Mouse (Mus musculus) cerebellum, adult 2 months (tissue): Measurements from ENCODE around the gene Esm1. TPM values are rescaled to one million over a fixed set of nuclear protein-coding genes. Genes with fewer than 3 reads are reported as not detected.

ENCODE experiments used
- DNase-seq, 2 experiments: peaks; one replicate each; pipeline ENCODE4 v3.0.0; 2021
- H3K27ac ChIP-seq: fragments of 200-500 bp; 2 replicates; pipeline ENCODE4 v1.5.1; 2012; ENCODE audit warnings: low read length, control low read depth, inconsistent platforms; ENCODE audit not compliant: insufficient read depth
- H3K27me3 ChIP-seq: fragments of 200-500 bp; 2 replicates; pipeline ENCODE4 v1.6.1; 2012; ENCODE audit warnings: inconsistent platforms, mild to moderate bottlenecking, low read length, moderate library complexity; ENCODE audit not compliant: control insufficient read depth, insufficient read depth
- H3K4me1 ChIP-seq: fragments of 200-500 bp; 2 replicates; pipeline ENCODE4 v1.6.1; 2011; ENCODE audit warnings: low read length; ENCODE audit not compliant: control insufficient read depth, insufficient read depth
- H3K4me3 ChIP-seq: fragments of 200-500 bp; replicated peaks from 2 replicates; pipeline ENCODE3; 2011; ENCODE audit warnings: mild to moderate bottlenecking, low read depth, low read length, control low read depth; ENCODE audit not compliant: insufficient read depth
- CTCF ChIP-seq: fragments of 200-500 bp; IDR thresholded peaks from 2 replicates; pipeline ENCODE4 v1.5.1; 2011; ENCODE audit warnings: low read depth, mild to moderate bottlenecking, control low read depth, low read length, moderate library complexity, borderline replicate concordance; ENCODE audit not compliant: insufficient read depth
- POLR2A ChIP-seq: fragments of 200-500 bp; IDR thresholded peaks from 2 replicates; pipeline ENCODE4 v1.6.1; 2011; ENCODE audit warnings: low read length, control low read depth, borderline replicate concordance; ENCODE audit not compliant: insufficient read depth
- WGBS: fragments of 180-500 bp; shearing (Covaris S2); methylation state at CpG from one replicate; pipeline ENCODE4 v1.1.7; 2018; 5-methylcytosine and 5-hydroxymethylcytosine counted together
- polyA plus RNA-seq: library from polyadenylated mRNA; depleted of rRNA; stranded (reverse); fragments of >200 nt; gene quantifications from 2 replicates; pipeline ENCODE4 v1.2.3, GENCODE M21; 2012

The Esm1 gene
- polyA plus RNA-seq, 1 experiment, result 0.07 TPM

DNA sequence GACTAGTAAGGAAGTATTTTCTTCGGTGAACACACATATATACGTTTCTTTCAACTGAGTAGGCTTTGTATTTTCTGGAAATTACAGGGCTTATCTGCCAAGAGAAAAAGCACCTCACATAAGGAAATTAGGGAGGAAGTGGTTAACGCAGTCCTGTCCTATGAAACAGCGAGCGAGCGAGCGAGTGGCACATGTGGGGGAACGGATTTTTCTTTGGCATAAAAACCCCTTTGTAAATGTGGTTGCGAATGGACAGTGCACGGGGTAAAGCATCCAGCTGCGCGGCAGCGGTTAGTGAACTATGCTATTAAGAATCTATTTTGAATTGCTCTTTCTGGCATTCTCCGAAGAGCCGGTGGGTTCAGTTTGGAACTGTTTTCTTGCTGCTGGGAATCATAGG is 1.9 kb downstream of the Esm1 start:
- WGBS, result 69% methylated on average over 15 of the region's 15 CpGs
- no peaks in the 10 kb centered on the region for H3K27me3 ChIP-seq

DNA sequence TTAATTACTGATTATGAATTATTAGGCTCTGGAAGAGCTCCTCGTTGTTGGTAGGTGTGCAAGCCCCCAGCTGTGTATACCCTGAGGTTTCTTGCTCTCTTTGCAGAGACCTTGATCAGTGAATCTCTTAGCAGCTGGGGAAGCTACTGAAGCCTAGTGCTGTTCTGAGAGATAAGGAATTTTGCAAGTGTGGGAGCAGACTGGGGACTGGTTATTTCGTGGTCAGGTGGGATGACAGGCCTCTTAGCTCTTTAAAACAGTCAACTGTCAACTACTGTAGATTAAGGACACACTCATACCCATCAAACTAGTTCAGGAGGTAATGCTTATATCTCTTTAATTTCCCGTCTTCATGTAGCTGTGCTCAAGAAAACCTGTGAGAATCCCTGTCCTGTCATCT is 2.9 kb downstream of the Esm1 start:
- 72% methylated on average over 3 of the region's 3 CpGs for WGBS
- DNase-seq, result no peak
- H3K4me3 ChIP-seq, result no peak overlapping the region
- H3K27me3 ChIP-seq, result no peaks in the 10 kb centered on the region
- TF ChIP-seq CTCF, result no peak
- no peak for TF ChIP-seq POLR2A
- H3K27ac ChIP-seq, result no peak overlapping the region
- H3K4me1 ChIP-seq, result no peaks in the 10 kb centered on the region

More for the DNA sequence above, 1.9 kb downstream of the Esm1 start:
- H3K27ac ChIP-seq, result no peak overlapping the region
- H3K4me1 ChIP-seq, result no peaks in the 10 kb centered on the region
- no peak overlapping the region for H3K4me3 ChIP-seq
- no peak for DNase-seq
- TF ChIP-seq CTCF (no peak), POLR2A (no peak)

DNA sequence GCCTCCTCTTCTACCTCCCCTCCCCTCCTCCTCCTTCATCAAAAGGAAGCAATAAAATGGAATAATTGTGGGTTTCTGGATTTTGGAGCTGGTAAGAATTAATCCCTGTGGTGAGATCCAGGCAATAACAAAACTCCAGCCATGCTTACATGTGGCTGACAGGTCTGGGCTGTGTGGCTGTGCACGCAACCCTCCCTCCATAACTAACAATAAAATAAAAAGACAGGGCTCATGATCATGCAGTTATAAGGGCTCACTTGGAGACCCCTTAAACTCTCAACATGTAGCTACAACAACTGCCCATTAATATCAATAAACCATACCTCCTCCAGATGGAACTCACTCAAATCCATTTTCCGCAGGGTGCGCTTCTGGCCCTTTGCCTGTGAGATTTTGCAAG is 4.4 kb downstream of the Esm1 start:
- TF ChIP-seq POLR2A (no peak), CTCF (no peak)
- Histone ChIP-seq H3K4me1 (no peaks in the 10 kb centered on the region), H3K27ac (no peak overlapping the region), H3K27me3 (no peaks in the 10 kb centered on the region), H3K4me3 (no peak overlapping the region)
- no peak for DNase-seq
- 94% methylated on average over 3 of the region's 3 CpGs for WGBS

DNA sequence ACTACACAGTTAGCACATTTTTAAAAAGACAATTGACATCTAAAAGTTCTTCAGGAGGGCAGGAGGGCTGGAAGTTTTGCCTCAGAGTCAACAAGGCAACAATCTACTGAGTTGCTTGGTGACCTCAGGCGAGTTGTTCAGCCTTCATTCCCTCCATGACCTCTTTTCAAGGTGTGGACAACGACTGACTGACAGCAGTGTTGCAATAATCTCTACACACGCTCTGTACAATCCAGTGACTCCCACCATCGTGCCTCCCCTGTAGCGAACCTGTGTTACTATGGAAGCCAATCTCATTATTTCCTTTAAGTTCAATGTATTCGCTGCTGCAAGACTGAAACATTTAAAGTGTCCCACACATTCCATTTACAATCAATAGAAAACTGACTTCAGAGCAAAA is 12.4 kb downstream of the Esm1 start:
- TF ChIP-seq CTCF, result no peak
- TF ChIP-seq POLR2A, result no peak
- 78% methylated on average over 6 of the region's 6 CpGs for WGBS
- no peak for DNase-seq
- no peak overlapping the region for H3K4me3 ChIP-seq
- H3K27ac ChIP-seq, result no peak overlapping the region
- no peaks in the 10 kb centered on the region for H3K27me3 ChIP-seq
- no peaks in the 10 kb centered on the region; the same call in 1 of the 2 replicates for H3K4me1 ChIP-seq

DNA sequence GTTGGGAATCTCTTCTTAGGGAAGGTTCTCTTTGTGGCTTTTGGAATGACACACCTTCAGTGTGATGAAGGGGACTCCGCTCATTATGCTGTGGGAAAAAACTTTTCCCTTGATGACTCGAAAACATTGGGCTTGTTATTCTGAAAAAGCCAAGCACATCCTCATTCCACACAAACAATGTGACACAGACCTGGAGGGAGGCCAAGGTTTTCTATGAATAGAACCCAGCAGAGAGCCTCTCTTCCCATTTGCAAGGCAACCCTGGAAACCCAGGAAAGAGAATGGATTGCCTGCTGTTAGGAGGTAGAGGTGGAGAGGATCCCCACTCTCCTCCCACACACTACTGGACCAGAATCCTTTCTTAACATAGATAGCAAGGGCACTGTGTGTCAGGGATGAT is 14.6 kb downstream of the Esm1 start:
- H3K4me3 ChIP-seq, result no peak overlapping the region
- H3K27ac ChIP-seq, result no peak overlapping the region
- no peaks in the 10 kb centered on the region for H3K27me3 ChIP-seq
- TF ChIP-seq CTCF (no peak), POLR2A (no peak)
- no peaks in the 10 kb centered on the region; the same call in 1 of the 2 replicates for H3K4me1 ChIP-seq
- WGBS, result 13% methylated on average over 2 of the region's 2 CpGs
- DNase-seq, result peak in 1 of 2 experiments; percentile 23

DNA sequence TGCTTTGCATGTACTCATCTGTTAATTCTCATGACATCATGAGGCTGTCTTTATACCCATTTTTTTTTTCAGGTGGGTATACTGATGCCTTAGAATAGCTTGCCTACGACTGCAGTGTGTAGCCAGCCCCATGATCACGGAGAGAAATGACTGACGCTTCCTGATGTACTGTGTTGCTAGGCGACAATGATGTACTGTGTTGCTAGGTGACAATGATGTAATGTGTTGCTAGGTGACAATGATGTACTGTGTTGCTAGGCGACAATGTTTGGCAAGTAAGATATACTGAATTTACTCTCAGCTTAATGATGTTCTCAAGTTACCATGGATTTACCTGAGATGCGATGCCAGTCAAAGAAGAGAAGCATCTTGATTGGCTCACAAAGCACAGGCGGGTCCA is 16.4 kb downstream of the Esm1 start, which contains the start of gene Gzmk:
TSS of gene Gzmk (minus strand) at position 98 of the 400 bp plus-strand sequence.
- TF ChIP-seq CTCF, result no peak
- TF ChIP-seq POLR2A, result no peak
- H3K4me1 ChIP-seq, result no peaks in the 10 kb centered on the region; the same call in 1 of the 2 replicates
- no peak within 1 kb of the TSS for H3K4me3 ChIP-seq
- no peaks in the 10 kb centered on the region for H3K27me3 ChIP-seq
- 36% methylated on average over 7 of the region's 7 CpGs for WGBS
- no peak within 1 kb of the TSS for H3K27ac ChIP-seq
- DNase-seq, result no peak

DNA sequence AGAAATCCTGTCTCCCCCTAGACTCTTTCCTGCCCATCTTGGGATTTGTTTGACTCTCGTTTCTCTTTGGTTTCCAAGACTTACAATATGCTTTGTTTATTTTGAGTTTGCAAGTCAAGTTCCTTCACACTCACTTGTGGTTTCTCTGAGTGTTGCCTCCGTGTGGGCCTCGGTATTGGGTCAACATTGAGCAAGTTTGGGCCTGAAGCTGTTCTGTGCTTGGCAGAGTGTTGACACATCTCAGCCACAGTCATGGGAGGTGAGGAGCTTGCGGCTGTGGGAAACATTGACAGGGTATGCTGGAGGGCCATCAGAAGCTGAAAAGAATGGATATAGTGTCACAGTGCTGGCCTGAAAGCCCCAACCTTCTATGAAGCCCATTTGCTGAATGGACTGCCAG is 17.6 kb downstream of the Esm1 start:
- H3K27me3 ChIP-seq, result no peaks in the 10 kb centered on the region
- H3K27ac ChIP-seq, result no peak overlapping the region
- no peak for DNase-seq
- TF ChIP-seq POLR2A, result no peak
- TF ChIP-seq CTCF, result no peak
- H3K4me1 ChIP-seq, result no peaks in the 10 kb centered on the region; the same call in 1 of the 2 replicates
- H3K4me3 ChIP-seq, result no peak overlapping the region
- WGBS, result 90% methylated on average over 4 of the region's 4 CpGs

DNA sequence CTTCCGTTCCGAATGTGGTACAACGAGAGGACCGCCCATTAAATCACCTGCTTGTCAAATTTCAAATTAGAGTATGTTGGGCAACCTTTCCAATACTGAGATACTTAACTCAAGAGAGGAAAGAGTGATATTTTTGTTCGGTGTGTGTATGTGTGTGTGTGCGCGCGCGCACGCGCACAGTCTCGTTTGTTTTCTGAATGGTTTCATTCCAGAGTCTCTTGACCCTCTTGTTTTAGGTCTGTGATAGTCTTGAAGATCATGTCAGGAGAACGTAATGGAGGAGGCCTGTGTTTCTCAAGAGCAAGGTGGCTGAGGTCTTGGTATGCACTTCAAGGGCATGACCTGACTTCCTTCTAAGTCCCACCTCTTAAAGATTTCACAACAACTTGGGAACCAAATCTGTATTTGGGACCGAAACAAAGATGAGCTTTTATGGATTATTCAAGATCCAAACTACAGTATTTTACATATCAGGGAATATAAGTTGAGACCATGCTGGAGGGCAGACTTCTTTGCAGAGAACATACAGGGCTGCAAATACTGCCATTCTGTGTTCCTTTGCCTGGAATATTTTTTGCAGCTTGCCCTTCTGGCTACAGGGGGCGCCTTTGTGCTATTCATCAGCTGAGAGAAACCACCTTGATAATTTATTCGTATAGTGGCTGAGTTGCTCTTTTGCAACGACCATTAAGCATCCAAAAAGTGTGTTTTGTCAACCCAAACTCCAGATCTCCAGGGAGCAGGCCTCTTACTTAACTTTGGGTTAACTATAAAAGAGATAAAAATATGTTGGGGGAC is 18.4 kb downstream of the Esm1 start:
- no peak overlapping the region for H3K27ac ChIP-seq
- DNase-seq, result no peak
- H3K4me3 ChIP-seq, result no peak overlapping the region
- H3K27me3 ChIP-seq, result no peaks in the 10 kb centered on the region
- no peaks in the 10 kb centered on the region; the same call in 1 of the 2 replicates for H3K4me1 ChIP-seq
- TF ChIP-seq CTCF (no peak), POLR2A (no peak)
- WGBS, result 86% methylated on average over 17 of the region's 17 CpGs
